Comparison of ENCODE assay signal across 10 mouse cellular contexts in genomic region chr11:73007113-73007512, GRCm38 (mm10). TPM values are rescaled to one million over a fixed set of nuclear protein-coding genes. Genes with fewer than 3 reads are reported as not detected.
"Had no signal": no experiment of that assay in that cellular context is flagged by ENCODE, and none has a peak within 500 bp of the region (broad histone marks: within the 10 kb centered on the region; RNA-seq: fewer than 3 reads in every experiment).

No protein-coding gene starts in this region.

- H3K4me1 ChIP-seq: kidney, embryonic 15.5 days; limb, embryonic 12.5 days; liver, embryonic 13.5 days; midbrain, embryonic 12.5 days; neural tube, embryonic 12.5 days had no signal

- DNase-seq: liver, embryonic 13.5 days; right cerebral cortex, adult 18-20 months had no signal

- H3K9ac ChIP-seq: kidney, embryonic 15.5 days; limb, embryonic 12.5 days; liver, embryonic 13.5 days; liver, postnatal 0 days; lung, embryonic 15.5 days; midbrain, embryonic 12.5 days; neural tube, embryonic 12.5 days had no signal

- H3K9me3 ChIP-seq: kidney, embryonic 15.5 days; limb, embryonic 12.5 days; liver, embryonic 13.5 days; lung, embryonic 15.5 days; megakaryocyte, embryonic 14.5 days; midbrain, embryonic 12.5 days; neural tube, embryonic 12.5 days had no signal

- H3K27me3 ChIP-seq: liver, embryonic 13.5 days; megakaryocyte, embryonic 14.5 days had no signal

- H3K4me2 ChIP-seq: kidney, embryonic 15.5 days; limb, embryonic 12.5 days; liver, embryonic 13.5 days; lung, embryonic 15.5 days; midbrain, embryonic 12.5 days; neural tube, embryonic 12.5 days had no signal

- H3K4me3 ChIP-seq: kidney, embryonic 15.5 days; limb, embryonic 12.5 days; liver, embryonic 13.5 days; lung, embryonic 15.5 days; megakaryocyte, embryonic 14.5 days; midbrain, embryonic 12.5 days; neural tube, embryonic 12.5 days had no signal

- H3K36me3 ChIP-seq: kidney, embryonic 15.5 days; limb, embryonic 12.5 days; liver, embryonic 13.5 days; lung, embryonic 15.5 days; midbrain, embryonic 12.5 days; neural tube, embryonic 12.5 days had no signal

- H3K27ac ChIP-seq: kidney, embryonic 15.5 days; limb, embryonic 12.5 days; liver, embryonic 13.5 days; lung, embryonic 15.5 days; macrophage; midbrain, embryonic 12.5 days; neural tube, embryonic 12.5 days had no signal

RNA-seq across cellular contexts. Expression of gene Camkk1, which starts 11.7 kb away (rescaled TPM):
- polyA plus RNA-seq: macrophage had no signal
